Mouse (Mus musculus): ENCODE measurements at regions not wholly inside any gene's neighbourhood (a gene's known extent, or its start where the extent isn't known, plus 50 kb on each side); places are given as distances from the start of the nearest gene placed in this dataset.

- no peak for TF ChIP-seq CTCF (IDR thresholded peaks at IDR 0.05; ENCODE audit: low read depth)
- TF ChIP-seq EP300 (optimal IDR thresholded peaks at IDR 0.05), result no peak
Measured at GRCm38 (mm10) chr11:48262492-48262891, 273.7 kb upstream of the Sgcd start.

Measured in stomach, postnatal 0 days (tissue).